Mouse (Mus musculus) gastrocnemius, postnatal 4 days (tissue): Measurements from ENCODE around the gene Tlnrd1. TPM values are rescaled to one million over a fixed set of nuclear protein-coding genes. Genes with fewer than 3 reads are reported as not detected.
"Not testable (repeated sequence)": the region's sequence is repeated elsewhere in the genome, so short reads cannot be mapped to it uniquely, and the experiment has no call there.

Experiments
- DNase-seq, 2 experiments: peaks; one replicate each; pipeline ENCODE4 v3.0.0; 2021 to 2022; ENCODE audit warnings: low spot score in 2 of 2, mixed read lengths in 2 of 2
- long read RNA-seq, 2 experiments: library from polyadenylated mRNA; stranded (forward); transcript quantifications; one replicate each; pipeline ENCODE4 v2.0.0; 2021
- total RNA-seq, 2 experiments: library from RNA; stranded (reverse); gene quantifications; 2 replicates each; pipeline ENCODE4 v1.2.3; 2021

The Tlnrd1 gene
- total RNA-seq, result 10 to 100 TPM; 16.3 to 17.4 TPM
- long read RNA-seq, experiment 1, full-length matches to known transcripts, result 60 of 60 reads
- long read RNA-seq, experiment 1, partial matches to known transcripts, result 0 of 60 reads
- long read RNA-seq, experiment 1, other reads (novel, unspliced or antisense), result 0 of 60 reads
- long read RNA-seq, experiment 2, full-length matches to known transcripts, result 87 of 87 reads
- long read RNA-seq, experiment 2, partial matches to known transcripts, result 0 of 87 reads
- long read RNA-seq, experiment 2, other reads (novel, unspliced or antisense), result 0 of 87 reads

- peak; percentile 76 to 89 for DNase-seq
Measured at GRCm38 (mm10) chr7:83884021-83884658, at the start of gene Tlnrd1, which contains the start of gene Mesd. TSS of gene Tlnrd1 (minus strand) at chr7:83884305. TSS of gene Mesd (plus strand) at chr7:83884466.

DNA sequence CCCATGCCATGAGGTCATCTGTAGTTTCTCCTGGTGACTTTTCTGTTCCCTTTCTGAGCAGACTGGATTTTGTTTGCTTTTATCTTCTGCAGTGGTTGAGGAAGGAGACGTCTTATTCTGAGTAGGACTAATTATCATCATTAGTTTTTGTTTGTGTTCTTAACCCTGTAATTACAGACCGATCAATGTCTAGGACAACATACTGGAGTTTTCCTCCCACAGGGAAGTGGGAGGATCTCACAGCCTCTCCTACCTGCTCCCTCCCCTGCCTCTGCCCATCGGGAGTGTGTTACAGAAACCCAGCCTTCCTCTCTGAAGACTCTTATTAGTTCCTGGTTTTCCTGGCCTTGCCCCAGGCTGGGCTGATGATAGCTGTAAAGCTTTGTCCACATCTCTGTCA, 37.5 kb upstream of the Tlnrd1 start:
- DNase-seq, result no peak

GRCm38 (mm10) chr7:83920241-83920640, 36.1 kb upstream of the Tlnrd1 start:
- DNase-seq, result no peak

DNA sequence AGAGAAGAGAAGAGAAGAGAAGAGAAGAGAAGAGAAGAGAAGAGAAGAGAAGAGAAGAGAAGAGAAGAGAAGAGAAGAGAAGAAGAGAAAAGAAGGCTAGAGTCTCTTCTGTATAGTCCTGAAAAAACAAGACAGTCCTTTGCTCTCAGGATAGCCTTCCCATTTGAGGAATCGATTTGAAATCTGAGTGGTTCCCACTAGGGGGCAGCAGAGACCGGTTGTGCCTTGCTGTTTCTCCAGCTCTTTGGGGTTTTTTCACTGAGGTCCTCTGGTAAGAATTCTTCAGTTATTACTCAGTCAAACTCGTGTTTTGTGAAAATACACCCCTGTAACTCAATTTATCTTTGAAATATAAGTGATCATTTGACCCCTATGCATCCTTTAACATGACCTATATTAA, 30.5 kb upstream of the Tlnrd1 start:
- DNase-seq, result peak; percentile 80 to 83

GRCm38 (mm10) chr7:83913995-83914394, 29.9 kb upstream of the Tlnrd1 start:
- no peak for DNase-seq

DNA sequence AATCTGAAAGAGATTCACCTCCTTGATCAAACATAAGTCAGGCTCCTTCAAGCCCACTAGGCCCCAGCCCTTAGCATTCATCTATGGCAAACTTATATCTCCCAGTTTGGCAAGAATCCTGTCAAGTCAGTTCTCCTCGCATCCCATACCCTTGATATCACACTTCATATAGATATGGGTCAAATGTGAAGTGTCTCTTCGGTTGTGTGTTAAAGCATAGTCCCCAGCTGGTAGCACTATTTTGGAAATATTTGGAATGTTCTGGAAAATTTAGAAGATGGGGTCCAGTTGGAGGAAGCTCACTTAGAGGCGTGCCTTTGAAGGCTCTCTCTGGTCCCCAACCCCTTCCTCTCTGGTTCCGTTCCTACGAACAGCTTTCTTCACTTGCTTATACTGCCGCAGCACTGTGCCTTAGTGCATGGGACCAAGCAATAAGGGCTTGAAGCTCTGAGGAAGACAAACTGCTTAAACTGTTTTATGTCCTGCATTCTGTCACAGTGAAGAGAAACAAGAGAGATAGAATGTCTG, 29.4 kb upstream of the Tlnrd1 start:
- no peak for DNase-seq

GRCm38 (mm10) chr7:83911909-83912308, 27.8 kb upstream of the Tlnrd1 start:
- DNase-seq, result no peak

DNA sequence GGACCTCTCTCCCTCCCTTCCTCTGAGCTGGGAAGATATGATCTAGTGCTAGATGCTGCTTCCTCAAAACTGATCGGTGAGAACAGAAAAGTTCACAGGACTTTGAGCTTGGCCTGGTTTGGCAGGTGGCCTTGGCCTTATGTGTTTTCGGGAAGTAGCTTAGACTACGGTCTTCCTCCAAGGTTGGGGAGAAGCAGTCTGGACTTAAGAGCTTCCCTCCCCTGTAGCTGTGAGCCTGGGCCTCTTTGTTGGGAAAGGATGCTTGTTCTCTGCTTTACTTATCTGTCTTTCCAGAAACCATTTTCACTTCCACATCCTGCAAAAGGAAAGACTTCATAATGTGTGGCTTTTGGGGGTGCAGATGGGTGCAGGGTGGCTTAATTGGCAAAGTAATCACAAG, 20.7 kb upstream of the Tlnrd1 start:
- no peak for DNase-seq

DNA sequence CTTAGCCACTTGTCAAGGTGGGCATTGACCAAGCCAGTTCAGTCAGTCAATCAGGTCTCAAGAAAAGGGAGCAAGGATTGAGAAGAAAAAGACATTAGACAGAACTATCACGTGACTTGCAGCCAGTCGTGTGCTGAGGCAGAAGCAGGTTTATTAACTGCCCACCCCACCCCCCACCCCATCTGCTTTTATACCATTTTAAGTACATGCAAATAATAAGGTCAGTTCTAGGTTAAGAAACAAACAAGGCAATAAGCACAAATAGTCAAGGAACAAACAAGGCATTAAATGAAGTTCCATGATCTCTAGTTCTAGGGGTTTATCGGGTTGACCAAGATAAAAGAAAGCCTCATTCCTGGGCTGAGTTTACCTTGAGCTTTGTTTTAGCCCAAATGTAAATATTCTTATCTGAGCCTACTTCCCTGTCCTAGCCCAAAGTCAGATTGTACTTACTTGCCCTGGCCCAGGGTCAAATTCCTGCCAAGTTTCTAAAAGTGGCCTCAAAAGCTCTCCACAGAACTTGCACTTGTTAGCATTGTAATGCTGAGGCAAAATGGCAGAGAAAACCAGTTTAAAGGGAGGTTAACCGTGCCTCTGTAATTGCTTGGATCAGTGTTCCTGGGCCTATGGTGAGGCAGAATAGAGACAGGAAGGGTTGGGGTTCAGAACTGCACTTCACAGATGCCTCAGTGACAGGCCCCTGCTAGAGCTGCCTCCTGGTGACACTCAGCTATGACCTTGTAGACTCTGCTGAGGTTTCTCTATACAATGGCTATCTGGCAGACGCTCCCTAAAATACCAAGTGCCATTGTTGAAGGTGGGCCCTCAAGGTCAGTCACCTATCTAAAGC, 18.4 kb upstream of the Tlnrd1 start:
- DNase-seq, result no peak

- DNase-seq, result no peak
Measured at GRCm38 (mm10) chr7:83901425-83901824, 17.3 kb upstream of the Tlnrd1 start.

- DNase-seq, result no peak
Measured at GRCm38 (mm10) chr7:83900519-83900918, 16.4 kb upstream of the Tlnrd1 start.

- DNase-seq, result no peak
Measured at GRCm38 (mm10) chr7:83898267-83898666, 14.2 kb upstream of the Tlnrd1 start.

- DNase-seq, result no peak
Measured at GRCm38 (mm10) chr7:83896077-83896740, 12.1 kb upstream of the Tlnrd1 start.

DNA sequence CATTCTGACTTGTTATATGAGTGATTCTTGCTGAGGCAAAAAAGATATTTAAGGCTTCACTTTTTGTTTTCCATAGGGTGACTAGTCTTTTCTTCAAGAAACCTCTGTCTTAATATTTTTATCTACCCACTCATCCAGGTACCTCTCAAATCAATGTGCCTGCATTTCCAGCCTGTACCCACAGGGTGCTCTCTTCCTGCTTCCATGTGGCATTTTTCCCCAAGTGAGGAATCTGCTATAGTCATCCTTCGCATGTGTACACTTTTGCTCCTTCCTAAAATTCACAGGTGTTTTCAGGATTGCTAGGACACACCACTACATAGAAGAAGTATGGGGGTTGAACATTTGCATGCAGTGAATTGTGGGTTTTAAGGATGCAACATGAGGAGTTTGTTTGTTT, 10.2 kb upstream of the Tlnrd1 start:
- DNase-seq, result no peak

DNA sequence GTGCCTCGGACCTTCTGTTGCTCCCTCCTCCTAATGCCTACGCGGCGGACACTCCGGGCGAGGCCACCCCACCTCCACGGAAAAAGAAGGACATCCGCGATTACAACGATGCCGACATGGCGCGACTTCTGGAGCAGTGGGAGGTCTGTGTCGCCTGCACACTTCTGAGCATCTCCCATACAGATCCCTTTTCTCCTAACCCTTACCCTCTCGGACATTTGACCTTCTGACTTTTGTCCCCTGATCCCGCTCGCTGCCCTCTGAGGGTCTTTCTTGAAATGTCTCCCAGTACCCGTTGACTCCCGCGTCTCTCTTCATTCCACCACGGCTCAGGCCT, 8.2 kb upstream of the Tlnrd1 start:
- peak in 1 of 2 experiments; percentile 22 for DNase-seq

- DNase-seq, result peak; percentile 98
Measured at GRCm38 (mm10) chr7:83891433-83892332, 7.6 kb upstream of the Tlnrd1 start.

GRCm38 (mm10) chr7:83889946-83890345, 5.8 kb upstream of the Tlnrd1 start:
- not testable (repeated sequence) for DNase-seq

DNA sequence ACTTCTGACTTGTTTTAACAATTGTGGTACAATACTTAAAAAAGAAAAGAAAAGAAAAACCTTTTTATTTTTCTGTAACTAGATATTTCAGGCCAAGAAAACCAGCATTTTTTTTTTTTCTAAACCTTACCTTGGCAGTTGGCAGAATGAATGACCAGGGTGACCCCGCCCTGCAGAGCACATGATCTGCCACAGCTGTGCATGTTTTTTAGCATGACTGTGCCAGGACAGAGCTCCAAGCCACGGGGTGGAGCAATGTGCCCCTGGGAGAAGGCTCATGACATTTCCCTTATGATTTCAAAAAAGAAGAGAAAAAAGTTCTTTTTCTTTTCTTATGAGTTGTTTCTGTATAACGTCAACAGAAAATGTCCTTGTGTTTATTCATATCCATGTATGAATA, 5.3 kb upstream of the Tlnrd1 start:
- DNase-seq, result peak in 1 of 2 experiments; percentile 43

DNA sequence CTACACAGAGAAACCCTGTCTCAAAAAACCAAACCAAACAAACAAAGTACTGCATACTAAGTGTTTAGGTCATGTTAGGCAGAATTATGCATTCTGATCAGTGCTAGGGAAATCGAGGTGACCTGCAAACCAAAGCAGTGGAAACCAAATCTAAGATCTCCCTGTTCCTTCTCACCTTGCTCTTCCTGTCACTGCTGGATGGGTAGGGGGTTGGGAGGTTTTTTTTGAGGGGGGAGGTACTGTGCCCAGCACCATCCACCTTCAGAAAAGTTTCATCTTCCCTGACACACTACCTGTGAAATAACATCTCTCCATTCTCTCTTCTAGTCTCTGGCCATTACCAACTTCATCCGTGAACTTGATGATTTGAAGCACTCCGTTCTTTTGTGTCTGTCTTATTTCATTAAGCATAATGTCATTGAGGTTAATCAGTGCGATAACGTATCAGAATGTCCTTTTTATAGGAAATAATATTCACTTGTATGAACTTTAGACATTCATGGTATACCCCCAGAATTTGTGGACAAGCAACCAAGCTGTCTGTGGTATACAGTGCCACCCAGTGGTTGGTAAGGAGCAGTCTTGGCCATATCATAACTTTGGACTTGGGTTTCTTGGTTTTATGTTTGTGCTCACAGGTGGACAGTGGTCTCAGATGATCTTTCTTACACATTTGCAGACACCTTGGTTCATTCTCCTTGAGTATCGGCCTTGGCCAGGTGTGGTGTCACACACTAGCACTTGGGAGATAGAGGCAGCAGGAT, 2.4 kb upstream of the Tlnrd1 start:
- no peak for DNase-seq
